Mouse (Mus musculus) left cerebral cortex, postnatal 4 days (tissue): ENCODE data around the gene Nup205. TPM values are rescaled to one million over a fixed set of nuclear protein-coding genes. Genes with fewer than 3 reads are reported as not detected.
A peak's percentile ranks its signal among the peaks of the same experiment; 100 is the strongest.
"Not testable (repeated sequence)": the region's sequence is repeated elsewhere in the genome, so short reads cannot be mapped to it uniquely, and the experiment has no call there.

Experiments used
- DNase-seq: peaks from one replicate; pipeline ENCODE4 v3.0.0-alpha.2; 2022
- intact Hi-C: fragments of 180-260 bp; cut with DNase I; formaldehyde crosslinking; loops from one replicate; pipeline ENCODE4 v1.15.1; 2025
- total RNA-seq, 2 experiments: library from RNA; stranded (reverse); gene quantifications; 2 replicates each; pipeline ENCODE4 v1.2.3; 2021

Nup205 gene
- total RNA-seq = 10 to 100 TPM; 51.2 to 55.3 TPM

DNA sequence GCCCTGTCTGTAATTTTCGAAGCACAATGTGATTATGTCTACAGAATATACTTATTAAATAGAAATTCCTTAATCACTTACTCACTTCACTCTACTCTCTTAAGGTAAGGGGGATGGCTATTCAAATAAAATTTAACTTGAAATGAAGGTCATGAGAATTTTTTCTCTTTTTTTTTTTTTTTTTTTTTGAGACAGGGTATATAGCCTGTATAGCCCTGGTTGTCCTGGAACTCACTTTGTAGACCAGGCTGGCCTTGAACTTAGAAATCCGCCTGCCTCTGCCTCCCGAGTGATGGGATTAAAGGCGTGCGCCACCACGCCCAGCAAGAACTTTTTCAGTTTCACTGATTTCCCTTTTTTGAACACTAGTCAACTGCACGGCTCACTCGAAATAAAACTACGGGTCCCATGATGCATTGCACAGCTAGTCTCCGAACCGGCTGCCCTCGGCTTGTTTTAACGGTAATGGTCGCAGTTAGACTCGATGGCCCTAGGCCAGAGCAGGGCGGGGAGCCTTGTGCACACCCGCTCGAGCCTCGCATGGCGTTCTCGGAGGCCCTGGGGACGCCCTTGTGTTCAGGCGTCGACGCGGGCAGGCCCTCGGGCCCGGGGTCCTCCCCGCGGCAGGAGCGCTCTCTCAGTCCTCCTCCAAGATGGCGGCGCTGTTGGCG lies at the start of gene Nup205:
TSS of gene Nup205 (plus strand) at position 443 of the 671 bp plus-strand sequence.
- peak; percentile 83 for DNase-seq
- intact Hi-C loops = loop anchor here (10.0 kb wide), 1 partner anchor 172 kb away; no protein-coding TSS in a partner anchor

DNA sequence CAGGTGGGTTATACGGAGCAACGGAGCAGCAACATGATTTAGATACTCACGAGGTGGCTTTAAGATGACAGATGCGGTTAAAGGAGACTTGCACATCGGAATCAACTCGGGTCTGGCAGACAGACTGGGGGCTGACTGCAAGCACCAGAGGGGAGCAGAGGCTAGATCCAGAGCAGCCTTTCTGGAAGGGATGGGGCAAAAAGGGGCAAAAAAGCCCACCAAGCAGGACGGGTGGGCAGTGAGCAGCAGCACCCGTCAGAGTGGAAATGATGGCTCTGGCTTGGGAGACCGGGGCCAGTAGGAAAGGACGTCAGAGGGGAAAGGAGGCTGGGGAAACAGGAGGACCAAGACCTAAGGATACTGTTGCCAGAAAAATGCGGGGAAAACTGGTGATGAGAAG lies 44.4 kb upstream of the Nup205 start:
- intact Hi-C loops = no loop called here
- DNase-seq = no peak

DNA sequence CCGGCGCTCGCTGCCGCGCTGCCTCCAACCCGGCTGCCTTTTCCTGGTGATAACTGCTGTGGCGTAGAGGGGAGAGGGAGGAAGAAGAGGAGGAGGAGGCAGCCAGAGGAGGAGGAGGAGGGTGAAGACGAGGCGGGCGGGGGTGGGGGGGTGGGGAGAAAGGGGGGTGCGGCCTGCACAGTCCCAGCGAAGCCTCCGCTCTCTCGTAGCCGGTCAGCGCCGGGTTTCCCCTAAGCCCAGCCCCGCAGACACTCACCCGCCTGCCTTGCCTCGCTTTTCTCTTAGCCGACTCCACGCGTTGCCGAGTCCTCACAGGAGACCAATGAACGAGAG lies 44.0 kb upstream of the Nup205 start:
- intact Hi-C loops = no loop called here

DNA sequence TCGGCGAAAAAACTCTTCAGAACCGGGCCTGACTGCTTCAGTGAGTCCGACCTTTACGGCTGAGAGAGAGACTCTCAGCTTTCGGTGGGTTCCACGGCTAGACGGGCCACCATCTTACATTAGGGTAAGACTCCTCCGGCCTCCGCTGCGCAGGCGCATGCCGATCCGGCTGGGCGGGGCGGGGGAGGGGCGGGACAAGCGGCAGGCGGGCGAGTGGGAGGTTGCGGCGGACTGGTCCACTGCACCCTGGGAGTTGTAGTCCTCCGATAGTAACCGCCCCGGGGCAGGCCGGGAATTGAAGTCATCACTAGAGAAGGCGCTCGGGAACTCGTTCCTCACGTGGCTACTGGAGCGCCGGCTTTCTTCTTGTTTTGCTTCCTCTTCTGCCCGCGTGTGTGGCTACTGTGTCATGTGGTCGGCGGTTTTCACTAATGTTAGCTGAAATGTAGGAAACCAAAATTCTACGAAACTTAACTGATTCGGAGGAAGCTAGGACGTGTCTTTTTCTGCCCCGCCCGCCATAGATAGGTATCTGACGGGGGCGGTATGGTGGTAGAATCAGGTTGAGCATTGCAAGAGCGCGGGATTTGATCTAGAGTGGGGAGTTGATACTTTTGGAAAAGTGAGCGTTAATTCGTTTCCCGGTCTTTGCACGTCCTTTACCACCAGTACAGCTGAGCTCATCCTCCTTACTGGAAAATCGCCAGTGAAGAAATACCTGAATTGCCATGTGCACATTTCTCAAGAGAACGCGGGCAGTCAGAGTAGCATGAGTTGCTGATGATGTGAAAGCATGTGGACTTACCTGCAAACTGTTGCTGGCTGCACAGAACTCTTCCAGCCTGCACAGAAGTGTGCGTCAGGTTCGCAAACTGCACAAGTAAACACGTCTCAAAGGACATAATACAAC lies 43.4 kb upstream of the Nup205 start, which contains the start of gene Cnot4:
TSS of gene Cnot4 (minus strand) at position 146 of the 910 bp plus-strand sequence.
- intact Hi-C loops = no loop called here
- peak; percentile 100 for DNase-seq

More for the DNA sequence above, 44.0 kb upstream of the Nup205 start:
- DNase-seq = no peak

DNA sequence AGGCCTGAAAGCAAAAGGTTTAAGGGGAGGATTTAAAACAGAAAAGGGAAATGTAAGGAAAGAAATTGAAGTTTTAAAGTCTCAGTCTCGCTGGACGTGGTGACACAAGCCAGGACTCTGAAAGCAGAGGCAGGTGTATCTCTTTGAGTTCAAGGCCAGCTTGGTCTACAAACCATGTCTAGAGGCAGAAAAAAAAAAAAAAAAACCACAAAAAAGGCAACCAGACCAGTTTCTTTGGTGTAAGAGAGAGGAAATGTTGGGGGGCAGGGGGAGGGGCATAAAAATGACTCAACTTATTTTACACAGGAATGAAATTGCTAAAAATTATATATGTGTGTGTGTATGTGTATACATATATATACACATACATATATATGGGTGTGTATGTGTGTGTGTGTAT lies 42.4 kb upstream of the Nup205 start:
- intact Hi-C loops = loop anchor here (5.0 kb wide), 1 partner anchor 37 kb away; no protein-coding TSS in a partner anchor

DNA sequence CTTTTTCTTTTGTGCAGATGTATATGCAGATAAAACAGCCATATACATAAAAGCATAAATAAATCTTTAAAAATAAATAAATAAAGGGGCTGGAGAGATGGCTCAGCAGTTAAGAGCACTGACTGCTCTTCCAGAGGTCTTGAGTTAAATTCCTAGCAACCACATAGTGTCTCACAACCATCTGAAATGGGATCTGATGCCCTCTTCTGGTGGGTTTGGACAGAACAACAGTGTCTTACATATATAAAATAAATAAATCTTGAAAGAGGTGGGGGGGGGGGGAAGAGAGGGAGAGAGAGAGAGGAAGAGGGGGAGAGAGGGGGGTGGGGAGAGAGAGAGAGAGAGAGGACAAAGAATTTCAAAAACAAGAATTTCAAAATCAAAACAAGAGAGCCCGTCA lies 36.9 kb upstream of the Nup205 start:
- intact Hi-C loops = no loop called here
- no peak for DNase-seq

More for the DNA sequence above, 42.4 kb upstream of the Nup205 start:
- no peak for DNase-seq

DNA sequence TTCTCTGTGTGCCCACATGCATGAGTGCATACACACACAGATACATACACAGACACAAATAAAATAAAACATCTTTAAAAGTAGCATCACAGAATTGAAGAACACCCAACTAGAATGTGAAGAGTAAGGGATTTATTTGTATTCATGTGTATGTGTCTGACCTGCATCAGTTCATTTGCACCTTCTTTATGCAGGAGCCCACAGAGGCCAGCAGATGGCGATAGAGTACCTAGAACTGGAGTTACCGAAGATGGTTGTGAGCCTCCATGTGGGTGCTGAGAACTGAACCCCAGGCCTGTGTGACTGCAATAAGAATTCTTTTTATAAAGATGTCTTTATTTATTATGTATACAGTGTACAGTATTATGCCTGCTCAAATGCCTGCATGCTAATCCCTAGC lies 31.7 kb upstream of the Nup205 start:
- DNase-seq = no peak
- intact Hi-C loops = no loop called here

DNA sequence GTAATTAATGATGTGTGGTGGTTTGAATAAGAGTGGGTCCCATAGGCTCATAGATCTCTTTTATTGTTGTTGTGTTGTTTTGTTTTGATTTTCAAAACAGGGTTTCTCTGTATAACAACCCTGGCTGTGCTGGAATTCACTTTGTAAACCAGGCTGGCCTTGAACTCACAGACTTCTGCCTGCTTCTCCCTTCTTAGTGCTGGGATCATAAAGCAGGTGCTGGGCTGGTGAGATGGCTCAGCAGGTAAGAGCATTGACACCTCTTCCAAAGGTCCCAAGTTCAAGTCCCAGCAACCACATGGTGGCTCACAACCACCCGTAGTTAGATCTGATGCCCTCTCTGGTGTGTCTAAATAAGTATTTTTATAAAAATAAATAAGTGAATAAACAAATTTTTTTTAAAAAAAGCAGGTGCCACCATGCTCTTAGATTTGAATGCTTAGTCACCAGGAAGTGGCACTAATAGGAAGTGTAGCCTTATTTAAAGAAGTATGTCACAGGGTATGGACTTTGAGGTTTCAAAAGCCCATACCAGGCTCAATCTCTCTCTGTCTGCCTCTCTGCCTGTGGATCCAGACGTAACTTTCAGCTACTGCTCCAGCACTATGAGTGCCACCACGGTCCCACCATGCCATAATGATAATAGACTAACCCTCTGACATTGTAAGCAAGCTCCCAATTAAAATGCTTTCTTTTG lies 29.3 kb upstream of the Nup205 start:
- intact Hi-C loops = no loop called here
- no peak for DNase-seq

DNA sequence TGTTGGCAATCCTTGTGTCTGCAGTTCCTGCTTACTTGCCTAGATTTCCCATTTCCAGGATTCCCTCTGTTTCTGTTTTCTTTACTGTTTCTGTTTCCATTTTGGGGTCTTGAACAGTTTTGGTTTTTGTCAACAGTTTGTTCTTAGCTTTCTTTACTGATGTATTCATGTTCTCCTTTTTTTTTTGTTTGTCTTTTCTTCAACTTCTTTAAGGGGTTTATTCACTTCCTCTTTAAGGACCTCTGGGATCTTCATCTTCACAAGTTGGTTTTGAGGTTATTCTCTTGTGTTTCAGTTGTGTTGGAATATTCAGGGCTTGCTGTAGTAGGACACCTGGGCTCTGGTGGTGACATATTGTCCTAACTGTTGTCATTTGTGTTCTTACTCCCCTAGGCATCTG lies 22.7 kb upstream of the Nup205 start:
- no peak for DNase-seq
- intact Hi-C loops = no loop called here

DNA sequence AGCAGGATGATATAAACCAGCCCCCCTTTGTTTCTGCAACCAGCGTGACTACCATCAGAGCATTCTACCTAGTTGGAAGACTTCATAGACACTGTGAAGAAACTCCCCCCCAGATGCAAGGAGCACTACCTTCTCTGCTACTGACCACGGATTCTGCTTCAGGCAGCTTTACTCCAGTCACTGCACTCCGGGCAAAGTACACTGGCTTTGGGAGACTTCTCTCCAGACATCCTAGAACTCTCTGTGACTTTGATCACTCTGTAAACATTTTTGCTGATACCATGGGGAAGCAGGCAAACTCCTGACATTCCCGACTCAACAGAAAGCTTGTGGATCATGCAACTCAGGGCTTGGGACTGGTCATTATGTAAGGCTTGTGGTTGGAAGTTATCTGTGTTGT lies 8.0 kb upstream of the Nup205 start:
- intact Hi-C loops = no loop called here
- DNase-seq = no peak

DNA sequence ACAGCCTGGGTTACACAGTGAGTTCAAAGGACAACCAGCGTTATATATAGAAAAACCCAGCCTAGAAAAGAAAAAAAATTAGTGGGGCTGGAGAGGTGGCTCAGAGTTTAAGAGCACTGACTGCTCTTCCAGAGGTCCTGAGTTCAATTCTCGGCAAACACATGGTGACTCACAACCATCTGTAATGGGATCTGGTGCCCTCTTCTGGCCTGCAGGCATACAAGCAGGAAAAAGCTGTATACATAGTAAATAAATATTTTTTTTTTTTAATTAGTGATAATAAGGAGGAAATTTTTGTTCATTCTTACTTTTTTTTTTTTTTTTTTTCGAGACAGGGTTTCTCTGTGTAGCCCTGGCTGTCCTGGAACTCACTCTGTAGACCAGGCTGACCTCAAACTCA lies 5.2 kb upstream of the Nup205 start:
- DNase-seq = not testable (repeated sequence)

DNA sequence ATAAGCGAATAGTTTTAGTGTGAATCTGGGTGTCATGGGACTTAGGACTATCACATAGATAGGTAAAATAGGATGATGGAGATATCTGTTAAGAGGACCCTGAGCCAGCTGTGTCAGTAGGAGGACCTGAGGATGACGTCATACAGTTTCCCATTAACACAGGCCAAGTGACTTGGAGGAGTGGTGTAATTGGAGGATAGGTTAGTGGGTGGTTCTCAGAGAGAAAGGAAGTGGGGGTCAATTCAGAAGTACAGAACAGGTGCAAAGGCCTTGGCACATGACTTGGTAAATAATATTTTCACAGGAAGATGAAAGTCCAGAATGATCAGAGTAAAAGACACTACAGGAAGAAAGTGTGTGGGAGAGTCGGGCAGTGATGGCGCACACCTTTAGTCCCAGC lies 4.0 kb upstream of the Nup205 start:
- DNase-seq = no peak
- intact Hi-C loops = loop anchor here (5.0 to 10.0 kb wide), 2 partner anchors 36 to 168 kb away; no protein-coding TSS in a partner anchor

More for the DNA sequence above, 5.2 kb upstream of the Nup205 start:
- intact Hi-C loops = loop anchor here (5.0 to 10.0 kb wide), 2 partner anchors 35 to 167 kb away; no protein-coding TSS in a partner anchor

DNA sequence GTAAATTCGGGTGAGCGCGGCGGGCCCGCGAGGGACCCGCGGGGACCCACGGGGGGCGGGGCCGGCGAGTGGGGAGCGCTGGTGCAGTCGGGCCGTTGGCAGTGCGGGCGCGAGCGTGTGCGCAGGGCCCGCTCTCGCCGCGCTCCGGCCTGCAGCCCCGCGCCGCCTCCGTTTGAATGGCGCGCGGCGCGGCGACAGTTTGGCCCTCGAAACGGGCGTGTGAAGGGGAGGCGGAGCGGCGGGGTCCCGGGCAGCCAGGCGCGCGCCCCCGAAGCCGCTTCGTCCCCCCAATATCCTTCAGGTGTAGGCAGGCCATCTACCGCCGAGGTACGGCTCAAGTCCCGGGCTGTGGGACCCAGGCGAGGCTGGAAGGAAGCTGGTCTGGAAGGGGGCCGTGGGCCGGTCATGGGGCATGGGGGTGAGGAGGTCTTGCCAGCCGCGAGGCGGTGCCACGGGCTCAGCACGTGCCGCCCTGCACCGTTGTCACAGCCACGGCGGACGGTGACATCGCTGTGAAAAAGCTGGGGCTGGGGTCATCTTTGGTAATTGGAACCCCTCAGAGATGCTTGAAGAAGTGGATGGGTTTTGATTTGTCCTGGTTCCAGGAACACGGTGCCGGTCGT lies 540 bp downstream of the Nup205 start:
- peak; percentile 57 for DNase-seq
- intact Hi-C loops = loop anchor here (10.0 kb wide), 1 partner anchor 173 kb away; no protein-coding TSS in a partner anchor

DNA sequence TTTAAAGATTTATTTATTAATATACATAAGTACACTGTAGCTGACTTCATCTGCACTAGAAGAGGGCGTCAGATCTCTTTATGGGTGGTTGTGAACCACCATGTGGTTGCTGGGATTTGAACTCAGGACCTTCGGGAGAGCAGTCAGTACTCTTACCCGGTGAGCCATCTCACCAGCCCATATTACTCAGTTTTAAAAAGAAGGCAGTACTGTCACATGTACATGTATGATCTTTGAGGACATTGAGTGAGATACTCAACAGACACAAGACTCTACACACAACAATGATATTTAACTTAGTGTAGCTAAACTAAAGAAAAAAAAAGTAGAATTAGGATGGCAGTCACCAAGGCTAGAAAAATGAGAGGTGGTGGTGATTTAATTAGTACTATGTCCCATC lies 2.1 kb downstream of the Nup205 start:
- not testable (repeated sequence) for DNase-seq
- intact Hi-C loops = loop anchor here (10.0 kb wide), 1 partner anchor 174 kb away; no protein-coding TSS in a partner anchor

DNA sequence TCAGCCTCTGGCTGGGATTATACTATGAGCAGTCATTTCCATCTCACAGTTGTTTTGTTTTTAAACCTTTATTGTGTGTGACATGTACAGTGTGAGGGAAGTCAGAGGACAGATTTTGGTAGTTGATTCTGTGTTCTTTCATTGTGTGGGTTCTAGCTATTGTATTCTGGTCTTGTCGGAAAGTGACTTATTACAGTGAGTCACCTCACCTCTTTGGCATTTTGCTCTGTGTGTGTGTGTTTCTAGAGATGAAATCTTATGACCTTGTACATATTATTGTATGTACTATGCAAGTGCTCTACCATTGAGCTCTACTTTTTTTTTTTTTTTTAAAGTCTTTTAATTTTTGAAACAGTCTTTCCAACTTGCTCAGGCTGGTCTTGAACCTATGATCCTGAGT lies 7.6 kb downstream of the Nup205 start:
- no peak for DNase-seq
- intact Hi-C loops = no loop called here

DNA sequence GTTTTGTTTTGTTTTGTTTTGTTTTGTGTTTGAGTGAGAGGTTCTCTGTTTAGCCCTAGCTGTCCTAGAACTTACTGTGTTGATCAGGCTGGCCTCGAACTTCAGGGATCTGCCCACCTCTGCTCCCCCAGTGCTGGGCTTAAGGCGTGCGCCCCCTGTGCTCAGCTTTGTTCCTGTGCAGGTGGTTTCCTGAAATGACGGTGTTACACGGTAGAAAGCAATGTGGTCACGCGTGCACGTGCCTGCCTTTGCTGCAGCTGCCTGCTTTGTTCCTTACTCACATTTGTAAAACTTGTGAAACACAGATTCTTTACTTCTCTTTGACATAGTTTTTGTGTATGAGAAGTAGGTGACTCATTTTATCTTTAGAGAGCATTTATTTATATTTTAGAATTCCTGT lies 14.0 kb downstream of the Nup205 start:
- intact Hi-C loops = loop anchor here (10.0 kb wide), 1 partner anchor 54 kb away; no protein-coding TSS in a partner anchor
- no peak for DNase-seq

DNA sequence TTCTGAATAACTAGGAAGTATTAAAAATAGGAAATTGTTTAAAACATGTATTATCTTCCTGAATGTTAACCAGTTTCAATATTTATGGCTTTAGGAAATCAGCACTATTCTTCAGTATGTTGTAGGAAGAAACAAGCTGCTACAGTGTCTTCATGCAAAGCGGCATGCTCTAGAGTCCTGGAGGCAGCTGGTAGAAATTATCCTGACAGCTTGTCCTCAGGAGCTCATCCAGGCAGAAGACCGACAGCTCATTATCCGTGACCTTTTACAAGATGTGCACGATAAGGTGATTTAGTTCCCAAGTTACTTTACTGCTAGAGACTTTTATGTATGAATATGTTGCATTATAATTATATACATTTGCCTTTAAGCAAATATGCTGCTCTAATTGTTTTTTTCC lies 48.5 kb downstream of the Nup205 start:
- intact Hi-C loops = no loop called here
- DNase-seq = no peak

DNA sequence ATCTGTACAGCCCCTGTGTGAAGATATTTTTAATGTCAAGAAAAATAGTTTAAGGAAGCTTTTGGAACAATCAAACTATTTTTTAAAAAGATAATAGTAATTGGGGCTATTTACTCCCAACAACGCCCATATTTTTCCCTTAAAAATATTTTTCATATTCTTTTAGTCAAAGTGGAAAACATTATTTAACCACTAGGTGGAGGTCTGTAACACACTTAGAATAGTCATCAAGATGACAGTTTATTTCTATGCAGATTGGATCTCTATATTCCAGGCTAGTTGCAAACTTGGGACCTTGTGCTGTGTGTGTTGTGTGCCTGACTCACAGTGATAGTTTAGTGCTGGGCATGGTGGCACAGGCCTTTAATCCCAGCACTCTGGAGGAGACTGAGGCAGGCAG lies 52.2 kb downstream of the Nup205 start:
- no peak for DNase-seq
- intact Hi-C loops = no loop called here

DNA sequence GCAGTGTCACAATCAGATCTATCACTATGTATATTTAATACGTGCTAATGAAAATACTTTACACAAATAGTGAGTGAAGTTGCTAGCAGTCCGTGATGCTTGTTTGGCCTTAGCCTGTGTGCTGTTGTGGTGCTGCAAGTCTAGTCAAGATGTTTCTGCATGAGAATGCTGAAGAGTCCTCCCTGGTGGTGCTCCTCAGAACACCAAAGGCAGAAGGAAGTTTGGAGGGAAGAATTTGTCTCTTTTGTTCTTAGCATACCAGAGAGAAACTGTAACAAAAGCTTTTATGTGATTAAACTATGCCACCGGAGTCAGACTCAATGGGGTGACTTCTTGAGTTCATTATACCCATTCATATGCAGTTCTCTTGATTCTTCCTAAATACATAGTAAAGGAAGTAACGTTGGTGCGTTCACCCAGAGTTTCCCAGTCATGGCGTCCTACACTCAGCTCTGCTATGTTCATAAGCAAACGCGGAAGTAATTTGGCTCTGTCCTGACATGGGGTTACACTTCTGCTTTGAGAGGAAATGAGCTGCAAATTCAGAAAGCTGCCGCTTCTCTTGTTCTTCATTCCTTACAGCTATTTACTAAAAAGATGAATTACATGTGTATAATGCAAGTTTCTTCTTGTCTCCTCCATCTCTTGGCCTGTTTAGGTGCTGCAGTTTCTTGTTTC lies 59.0 kb downstream of the Nup205 start:
- intact Hi-C loops = no loop called here
- no peak for DNase-seq

DNA sequence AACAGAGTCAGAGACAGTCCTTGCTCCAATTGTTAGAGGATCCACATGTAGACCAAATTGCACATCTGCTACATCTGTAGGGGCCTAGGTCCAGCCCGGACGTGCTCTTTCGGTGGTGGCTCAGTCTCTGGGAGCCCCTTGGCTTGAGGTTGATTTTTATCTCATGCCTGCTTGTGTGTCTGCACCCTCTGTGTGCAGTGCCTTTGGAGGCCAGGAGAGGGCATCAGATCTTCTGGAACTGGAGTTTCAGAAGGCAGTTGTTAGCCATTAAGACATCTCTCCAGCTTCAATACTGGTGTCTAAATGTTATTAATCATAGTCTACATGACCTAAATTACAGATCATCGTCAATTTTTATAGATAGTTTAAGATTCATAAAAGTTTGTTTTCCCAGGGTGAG lies 66.0 kb downstream of the Nup205 start:
- intact Hi-C loops = loop anchor here (10.0 kb wide), 1 partner anchor 48 kb away; no protein-coding TSS in a partner anchor

More for the DNA sequence above, 66.0 kb downstream of the Nup205 start:
- no peak for DNase-seq
